Mouse (Mus musculus): ENCODE data around the gene 4930522H14Rik. TPM values are rescaled to one million over a fixed set of nuclear protein-coding genes. Genes with fewer than 3 reads are reported as not detected.
A peak's percentile ranks its signal among the peaks of the same experiment; 100 is the strongest.

4930522H14Rik gene
- polyA plus RNA-seq, 1 experiment, result not detected

- DNase-seq (ENCODE audit: low read depth, low spot score), result peak; percentile 57
- 1% methylated on average over 39 of the region's 39 CpGs for WGBS
These were observed 54.5 kb downstream of the 4930522H14Rik start for GRCm38 (mm10) chr4:109476554-109477014.

- DNase-seq (ENCODE audit: low read depth, low spot score), result no peak
- WGBS, result 1% methylated on average over 65 of the region's 68 CpGs
These were observed 55.2 kb downstream of the 4930522H14Rik start for GRCm38 (mm10) chr4:109475577-109476553.

- WGBS, result 21% methylated on average over 2 of the region's 2 CpGs
- DNase-seq (ENCODE audit: low read depth, low spot score), result no peak
These were observed 56.0 kb downstream of the 4930522H14Rik start for GRCm38 (mm10) chr4:109475078-109475477.

GRCm38 (mm10) chr4:109472566-109472965, 58.5 kb downstream of the 4930522H14Rik start:
- no peak for DNase-seq (ENCODE audit: low read depth, low spot score)
- WGBS, result 60% methylated on average over 3 of the region's 3 CpGs

- DNase-seq (ENCODE audit: low read depth, low spot score), result no peak
These were observed 59.5 kb downstream of the 4930522H14Rik start for GRCm38 (mm10) chr4:109471606-109472005.

- no peak for DNase-seq (ENCODE audit: low read depth, low spot score)
These were observed 63.4 kb downstream of the 4930522H14Rik start for GRCm38 (mm10) chr4:109467687-109468086.

GRCm38 (mm10) chr4:109463892-109464291, 67.2 kb downstream of the 4930522H14Rik start:
- DNase-seq (ENCODE audit: low read depth, low spot score), result no peak

- DNase-seq (ENCODE audit: low read depth, low spot score), result no peak
- WGBS, result 44% methylated on average over 3 of the region's 3 CpGs
These were observed 70.5 kb downstream of the 4930522H14Rik start for GRCm38 (mm10) chr4:109460421-109461179.

GRCm38 (mm10) chr4:109456821-109457220, 74.3 kb downstream of the 4930522H14Rik start:
- no peak for DNase-seq (ENCODE audit: low read depth, low spot score)
- 85% methylated on average over 6 of the region's 6 CpGs for WGBS

Other genes with a start within 250 kb of the 4930522H14Rik start
- 24.0 and 28.3 TPM in 2 replicates for gene Ttc39a, start 124.7 kb downstream of the 4930522H14Rik start, polyA plus RNA-seq (2012; rRNA removed)
- gene Rnf11, start 46.6 kb downstream of the 4930522H14Rik start, polyA plus RNA-seq (2012; rRNA removed), result 12.3 and 12.8 TPM in 2 replicates
- gene Cdkn2c, start 135.9 kb upstream of the 4930522H14Rik start, polyA plus RNA-seq (2012; rRNA removed), result 7.0 and 7.3 TPM in 2 replicates
- 6.0 and 8.2 TPM in 2 replicates for gene Faf1, start 145.3 kb upstream of the 4930522H14Rik start, polyA plus RNA-seq (2012; rRNA removed)

Data from large intestine, adult 2 months (tissue).